Mouse (Mus musculus): ENCODE results near the gene Pdlim4. TPM values are rescaled to one million over a fixed set of nuclear protein-coding genes. Genes with fewer than 3 reads are reported as not detected.

The Pdlim4 gene
- 10 to 100 TPM; 11.5 to 16.2 TPM for total RNA-seq (2021)

DNA sequence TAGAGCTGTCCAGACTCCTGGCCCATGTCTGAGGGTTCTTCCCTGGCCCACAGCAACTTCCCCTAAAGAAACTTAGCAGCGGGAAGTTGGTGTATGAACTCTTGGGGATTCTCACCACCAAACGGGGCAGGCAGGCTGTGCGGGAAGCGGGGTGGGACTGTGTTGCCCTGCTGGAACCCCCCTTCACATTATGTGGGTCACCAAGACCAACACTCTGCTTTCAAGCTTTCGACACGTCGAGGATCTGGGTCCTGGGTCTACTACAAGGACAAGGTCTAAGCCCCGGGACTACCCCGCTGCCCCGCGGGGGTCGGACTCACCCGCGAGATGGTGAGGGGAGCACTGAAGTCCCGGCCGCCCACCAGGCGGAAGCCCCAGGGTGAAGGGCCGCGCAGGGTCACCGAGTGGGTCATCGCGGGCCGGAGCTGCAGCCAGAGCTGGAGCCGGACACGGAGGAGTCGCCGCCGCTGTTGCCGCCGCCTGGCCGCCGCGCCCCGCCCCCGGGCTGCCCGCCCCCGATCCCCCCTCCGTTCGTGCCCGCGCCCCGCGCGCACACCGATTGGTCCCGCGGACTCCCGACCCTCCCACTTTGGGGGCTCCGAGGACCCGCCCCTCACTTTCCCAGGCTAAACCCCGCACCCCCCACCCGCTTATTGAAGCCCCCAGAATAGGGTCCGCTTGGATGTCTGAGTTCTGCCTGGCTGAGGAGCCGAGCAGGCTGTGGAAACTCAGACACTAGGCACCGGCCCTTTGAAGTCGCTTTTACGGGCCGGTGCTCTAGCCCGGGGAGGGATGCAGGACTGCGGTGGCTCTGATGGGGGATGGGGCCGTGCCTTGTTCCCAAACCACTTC lies at the start of gene Pdlim4:
Gene Pdlim4 (minus strand): TSS at position 495 of the 852 bp plus-strand sequence.
- no peak for DNase-seq

DNA sequence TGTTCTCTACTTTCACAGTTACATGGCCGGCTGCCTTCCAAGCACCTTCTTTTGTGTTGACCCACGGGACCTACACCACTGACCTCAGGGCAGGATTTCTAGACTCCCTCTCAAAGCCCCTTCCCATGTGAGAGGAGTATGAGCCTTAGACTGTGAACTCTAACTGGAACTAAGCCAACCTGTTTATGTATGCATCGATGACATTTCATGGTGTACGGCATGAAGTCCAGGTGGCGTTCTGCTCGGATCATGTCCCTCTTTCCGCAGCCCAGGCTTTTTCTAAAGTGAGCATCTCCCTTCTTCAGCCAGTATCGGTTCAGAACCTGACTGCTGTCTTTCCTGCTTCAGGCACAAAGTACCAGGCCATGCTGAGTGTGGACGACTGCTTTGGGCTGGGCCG lies 48.3 kb upstream of the Pdlim4 start:
- no peak for DNase-seq

GRCm38 (mm10) chr11:54116406-54116805 lies 47.6 kb upstream of the Pdlim4 start:
- DNase-seq, result no peak

DNA sequence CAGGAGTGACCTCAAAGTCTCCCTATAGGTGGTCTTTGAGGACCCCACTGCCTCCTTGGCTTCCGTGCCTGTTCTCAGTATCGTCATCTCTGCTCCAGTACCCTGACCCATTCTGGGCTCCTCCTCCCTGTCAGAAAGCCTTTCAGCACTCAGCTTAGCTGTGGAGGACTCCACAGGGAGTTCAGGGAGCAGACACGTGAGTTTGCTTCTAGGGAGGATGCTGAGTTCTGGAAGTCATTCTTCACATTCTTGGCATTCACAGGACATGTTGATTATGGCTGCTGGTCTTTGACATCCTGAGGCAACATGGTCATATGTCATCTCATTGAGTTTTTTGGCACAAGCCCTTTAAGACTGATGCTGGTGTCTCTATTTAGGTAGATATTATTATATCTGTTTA lies 47.1 kb upstream of the Pdlim4 start:
- no peak for DNase-seq

GRCm38 (mm10) chr11:54115301-54115700 lies 46.5 kb upstream of the Pdlim4 start:
- DNase-seq, result no peak

DNA sequence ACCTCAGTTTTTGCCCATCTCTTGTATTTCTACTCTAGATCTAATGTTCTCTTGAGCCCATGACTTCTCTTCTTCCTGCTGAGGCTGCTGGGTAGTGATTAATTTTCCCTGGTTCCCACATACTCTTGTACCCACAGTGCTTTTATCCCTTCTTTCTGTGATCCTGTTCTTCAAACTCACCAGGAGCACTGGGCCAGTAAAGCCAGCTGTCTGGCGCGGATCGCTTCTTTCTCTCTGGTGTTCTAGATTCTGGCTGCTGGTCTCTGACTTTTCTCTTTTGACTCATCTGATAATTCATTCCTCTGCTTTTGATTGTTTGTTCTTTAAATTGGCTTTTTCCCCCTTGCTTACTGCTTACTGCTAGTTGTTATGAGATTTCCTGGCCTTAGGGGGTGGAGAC lies 45.9 kb upstream of the Pdlim4 start:
- no peak for DNase-seq

- no peak for DNase-seq
These were observed 44.5 kb upstream of the Pdlim4 start for GRCm38 (mm10) chr11:54113352-54113751.

DNA sequence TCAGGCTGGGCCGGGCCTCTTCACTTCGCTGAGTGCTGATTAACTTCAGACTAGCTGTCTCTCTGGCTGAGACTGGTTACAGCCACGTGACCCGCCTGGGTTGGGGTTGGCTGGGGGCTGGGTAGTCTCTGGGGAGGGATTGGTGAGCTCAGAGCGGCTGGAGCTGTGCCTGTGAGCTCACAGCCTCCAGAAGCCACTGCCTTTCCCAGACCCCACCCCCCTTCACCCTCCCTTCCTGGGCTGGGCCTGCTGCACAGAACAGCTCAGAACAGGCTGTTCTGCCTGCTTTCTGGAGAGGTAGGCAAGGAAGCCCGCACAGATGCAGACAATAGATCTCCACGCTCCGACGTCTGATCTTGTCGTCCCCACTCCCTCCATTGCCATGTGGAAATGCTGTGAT lies 44.1 kb upstream of the Pdlim4 start:
- peak; percentile 92 for DNase-seq

GRCm38 (mm10) chr11:54111976-54112741 lies 43.3 kb upstream of the Pdlim4 start:
- DNase-seq, result no peak

DNA sequence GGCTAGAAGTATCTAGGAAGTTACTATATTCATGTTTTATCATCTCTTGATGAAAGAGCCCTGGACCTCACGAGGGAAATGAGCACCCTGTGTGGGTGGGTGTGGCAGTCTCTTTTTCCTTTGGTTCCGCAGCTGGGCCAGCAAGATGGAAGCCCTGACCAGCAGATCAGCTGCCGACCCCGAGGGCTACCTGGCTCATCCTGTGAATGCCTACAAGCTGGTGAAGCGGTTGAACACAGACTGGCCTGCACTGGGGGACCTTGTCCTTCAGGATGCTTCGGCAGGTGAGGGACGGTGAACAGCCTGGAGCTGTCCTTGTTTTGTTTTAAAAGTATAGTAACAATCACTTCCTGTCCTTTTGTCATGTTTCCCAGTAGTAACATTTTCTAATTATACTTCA lies 42.5 kb upstream of the Pdlim4 start:
- no peak for DNase-seq

DNA sequence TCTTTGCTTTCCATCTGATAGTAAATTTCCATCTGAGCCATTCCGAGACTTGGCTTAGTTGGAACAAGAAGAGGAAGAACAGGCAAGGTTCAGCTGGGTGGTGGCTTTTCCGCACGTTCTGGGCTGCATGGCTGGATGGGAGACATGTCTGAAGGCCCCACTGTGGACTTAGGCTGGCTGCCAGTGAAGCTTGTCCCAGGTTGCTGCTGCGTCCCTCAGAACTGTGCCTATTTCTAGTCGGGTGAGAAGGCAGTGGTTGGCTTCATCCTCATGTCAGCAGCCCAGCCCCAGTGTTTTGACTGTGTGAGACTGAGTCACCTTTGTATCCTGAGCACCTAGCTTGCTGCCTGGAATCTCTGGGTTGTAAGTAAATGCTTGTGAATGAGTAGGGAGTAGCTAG lies 40.1 kb upstream of the Pdlim4 start:
- DNase-seq, result no peak

GRCm38 (mm10) chr11:54108131-54108530 lies 39.3 kb upstream of the Pdlim4 start:
- DNase-seq, result no peak

DNA sequence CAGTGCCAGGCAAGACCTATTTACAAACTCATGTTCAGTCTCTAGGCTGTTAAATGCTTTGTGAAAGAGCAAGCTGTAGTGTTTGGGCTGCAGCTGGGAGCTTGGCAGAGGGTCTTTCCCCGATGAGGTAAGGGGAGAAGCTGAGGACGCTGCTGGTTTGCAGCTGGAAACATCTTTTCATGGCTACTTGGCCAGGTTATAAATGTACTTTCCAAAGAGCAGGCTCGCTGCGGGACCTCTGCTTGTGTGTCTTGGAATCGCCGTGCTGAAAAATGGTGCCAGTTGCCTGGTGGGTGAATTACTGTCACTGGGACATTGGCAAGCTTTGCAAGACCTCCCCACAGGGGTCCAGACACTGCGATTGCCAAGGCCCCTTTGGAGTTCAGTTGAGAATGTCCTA lies 38.4 kb upstream of the Pdlim4 start:
- DNase-seq, result no peak

DNA sequence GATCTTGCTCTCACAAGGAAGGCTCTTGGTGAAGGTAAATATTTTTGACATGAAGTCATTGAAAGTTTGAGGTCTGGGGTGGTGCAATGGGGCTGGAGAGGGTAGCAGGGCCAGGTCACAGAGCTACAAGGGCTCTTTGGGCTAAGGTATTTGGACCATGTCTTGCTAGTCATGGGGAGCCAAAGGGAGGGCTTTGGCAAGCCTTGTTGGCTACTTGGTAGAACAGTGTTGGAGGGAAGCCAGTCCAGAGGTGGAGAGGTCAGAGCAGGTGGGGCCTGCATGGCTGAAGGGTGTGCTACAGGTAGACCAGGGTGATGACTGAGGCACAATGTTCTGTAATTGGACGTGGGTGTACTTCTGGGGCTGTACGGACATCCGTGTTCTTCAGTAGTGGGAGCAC lies 37.9 kb upstream of the Pdlim4 start:
- no peak for DNase-seq

GRCm38 (mm10) chr11:54105011-54105410 lies 36.2 kb upstream of the Pdlim4 start:
- DNase-seq, result no peak

DNA sequence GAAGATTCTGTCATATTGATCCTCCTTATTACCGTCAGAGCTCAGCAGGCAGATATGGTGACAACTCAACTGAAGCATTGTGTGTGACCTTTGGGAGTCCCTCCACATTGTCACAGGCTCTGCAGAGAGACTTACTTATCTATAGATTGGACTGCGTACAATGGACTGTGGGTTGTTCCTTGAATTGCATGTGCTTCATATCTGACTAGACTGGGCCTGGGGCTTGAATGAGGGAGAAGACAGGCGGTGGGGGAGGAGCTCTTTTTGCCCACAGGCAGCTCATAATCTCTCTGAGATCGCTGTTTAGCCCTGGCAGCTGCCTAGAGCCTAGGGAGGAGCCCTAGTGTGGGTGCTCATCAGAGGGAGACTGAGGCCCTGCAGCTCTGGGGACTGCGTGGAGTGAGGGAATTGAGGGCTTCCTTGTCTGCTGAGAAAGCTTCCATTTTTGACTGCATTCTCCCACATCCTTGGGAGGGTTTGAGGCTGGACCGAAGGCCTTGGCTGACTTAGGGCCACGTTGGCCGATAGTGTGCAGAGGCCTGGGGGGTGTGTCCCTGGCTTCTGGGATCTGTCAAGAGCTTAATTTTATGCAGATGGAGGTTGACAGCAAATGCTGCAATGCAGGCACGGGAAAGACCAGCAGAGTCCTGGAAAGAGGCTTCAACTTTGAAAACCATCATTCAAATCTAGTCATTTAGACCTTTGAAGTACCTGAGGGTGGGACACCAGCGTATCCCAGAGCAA lies 34.1 kb upstream of the Pdlim4 start:
- DNase-seq, result no peak

- DNase-seq, result no peak
These were observed 32.9 kb upstream of the Pdlim4 start for GRCm38 (mm10) chr11:54101701-54102100.

DNA sequence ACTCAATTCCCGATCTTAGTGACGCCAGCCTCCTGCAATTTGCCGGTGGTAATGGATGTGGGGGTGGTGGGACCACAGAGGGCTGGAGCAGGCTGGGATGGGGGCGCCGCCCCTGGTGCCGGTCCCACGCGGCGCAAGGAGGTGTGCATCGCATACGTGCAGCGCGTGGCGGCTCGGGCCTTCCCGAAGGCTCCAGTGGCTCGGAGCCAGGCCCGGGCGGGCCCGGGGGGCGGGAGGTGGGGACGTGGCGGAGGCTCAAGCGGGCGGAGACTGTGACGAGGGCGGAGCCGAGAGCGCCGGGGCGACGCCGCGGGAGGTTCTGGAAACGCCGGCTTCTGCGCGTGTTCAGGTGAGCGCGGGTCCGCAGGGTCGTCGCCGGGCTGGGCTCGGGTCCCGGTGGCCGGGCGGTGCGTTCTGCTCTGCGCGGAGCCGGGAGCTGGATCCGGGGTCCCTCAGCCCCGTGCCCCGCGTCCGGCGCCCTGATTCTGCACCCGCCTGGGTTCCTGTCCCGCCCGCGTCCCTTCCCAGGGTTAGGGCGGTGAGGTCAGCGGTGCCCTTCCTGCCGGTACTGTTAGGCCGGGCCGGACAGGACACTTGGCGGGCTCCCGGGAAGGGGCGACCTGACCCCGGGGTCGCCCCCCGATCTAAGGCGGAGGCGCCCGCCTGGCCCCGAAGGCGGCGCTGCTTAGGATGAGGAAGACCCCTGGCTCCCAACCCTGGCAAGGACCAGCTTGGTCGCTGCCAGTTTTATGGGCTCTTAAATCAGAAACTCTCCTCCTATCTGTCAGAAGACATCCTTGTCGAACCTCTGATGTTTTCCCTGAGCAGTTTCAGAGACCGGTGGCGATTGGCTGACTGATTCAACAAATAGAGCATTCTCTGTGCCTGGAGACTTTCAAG lies 32.1 kb upstream of the Pdlim4 start:
- DNase-seq, result peak; percentile 55 to 61

DNA sequence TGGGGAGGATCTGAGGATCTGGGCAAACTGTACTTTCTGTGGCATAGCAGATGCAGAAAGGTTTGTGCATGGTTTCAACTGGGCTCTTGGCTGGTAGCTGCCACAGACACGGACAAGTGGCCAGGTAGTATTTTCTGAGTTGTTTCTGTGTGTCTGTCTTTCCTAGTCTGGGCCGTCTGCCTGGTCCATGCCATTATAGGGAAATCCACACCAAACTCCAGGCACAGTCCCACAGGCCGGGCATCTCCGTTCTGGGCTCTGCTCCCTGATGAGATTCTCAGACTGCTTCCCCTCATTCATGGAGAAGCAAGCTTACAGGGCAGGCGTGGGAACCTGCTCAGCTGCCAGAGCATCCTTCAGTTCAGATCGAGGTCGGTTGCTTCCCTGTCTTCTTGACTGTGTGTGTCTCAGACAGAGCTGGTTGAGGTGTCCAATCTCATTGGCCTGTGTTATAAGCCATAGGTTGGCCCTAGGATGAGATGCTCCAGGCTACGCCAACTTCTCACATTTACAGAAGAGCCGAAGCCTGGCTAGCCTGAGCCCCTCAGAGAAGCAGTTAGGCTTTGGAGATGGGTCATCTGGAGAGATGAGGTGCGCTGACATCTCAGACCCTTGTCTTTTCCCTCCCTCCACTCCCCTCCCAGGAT lies 31.4 kb upstream of the Pdlim4 start, which contains the start of gene P4ha2:
Gene P4ha2 (plus strand): TSS at position 51 of the 647 bp plus-strand sequence.
- DNase-seq, result no peak

GRCm38 (mm10) chr11:54093000-54093399 lies 24.2 kb upstream of the Pdlim4 start:
- DNase-seq, result peak in 1 of 2 experiments; percentile 35

DNA sequence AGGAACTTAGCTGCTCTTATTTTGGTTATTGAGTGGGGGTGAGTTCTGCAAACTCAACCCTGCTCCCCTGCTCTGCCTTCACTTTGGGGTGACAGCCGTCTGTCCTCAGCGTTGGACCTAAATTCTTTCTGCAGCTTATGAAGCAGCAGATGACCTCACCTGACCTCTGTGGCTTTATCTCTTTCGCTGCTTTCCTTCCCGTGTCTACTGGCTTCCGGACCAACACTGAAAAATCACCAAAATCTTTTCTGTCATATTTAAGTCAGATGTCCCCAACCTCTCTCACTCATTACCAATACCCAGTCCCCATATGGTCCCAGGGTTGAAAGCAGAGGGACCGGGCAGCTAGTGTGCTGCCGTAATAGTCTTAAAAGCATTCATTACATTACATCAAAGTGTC lies 23.4 kb upstream of the Pdlim4 start:
- DNase-seq, result no peak
